Mouse (Mus musculus) splenic B cell, adult 2 months (primary cell): Measurements from ENCODE around the gene Snx7.

Source experiments
- DNase-seq: peaks from one replicate; pipeline ENCODE4 v3.0.0-alpha.2; 2011; ENCODE audit warnings: low read depth, low spot score
- H3K27me3 ChIP-seq: 2 replicates; pipeline ENCODE4 v1.6.1; 2012; ENCODE audit warnings: mild to moderate bottlenecking, low read length, moderate library complexity, mixed read lengths; ENCODE audit not compliant: control insufficient read depth, poor library complexity, insufficient read depth, severe bottlenecking
- H3K36me3 ChIP-seq: 2 replicates; pipeline ENCODE4 v1.6.1; 2012; ENCODE audit warnings: mild to moderate bottlenecking, low read length, moderate library complexity, mixed read lengths; ENCODE audit not compliant: control insufficient read depth, poor library complexity, insufficient read depth, severe bottlenecking

Gene Snx7

GRCm38 (mm10) chr3:117848866-117849265 is 19.9 kb downstream of the Snx7 start:
- H3K27me3 ChIP-seq: no peaks in the 10 kb centered on the region
- H3K36me3 ChIP-seq: no peaks in the 10 kb centered on the region
- DNase-seq: no peak

GRCm38 (mm10) chr3:117842658-117843057 is 26.1 kb downstream of the Snx7 start:
- Histone ChIP-seq H3K36me3 (no peaks in the 10 kb centered on the region), H3K27me3 (no peaks in the 10 kb centered on the region)
- no peak for DNase-seq

GRCm38 (mm10) chr3:117839867-117840545 is 28.7 kb downstream of the Snx7 start:
- H3K36me3 ChIP-seq: no peaks in the 10 kb centered on the region
- no peak for DNase-seq
- no peaks in the 10 kb centered on the region; the same call in 1 of the 2 replicates for H3K27me3 ChIP-seq

GRCm38 (mm10) chr3:117838020-117838419 is 30.7 kb downstream of the Snx7 start:
- no peaks in the 10 kb centered on the region; the same call in 1 of the 2 replicates for H3K27me3 ChIP-seq

GRCm38 (mm10) chr3:117826486-117827200 is 42.1 kb downstream of the Snx7 start:
- Histone ChIP-seq H3K36me3 (no peaks in the 10 kb centered on the region), H3K27me3 (no peaks in the 10 kb centered on the region)
- DNase-seq: no peak

More at GRCm38 (mm10) chr3:117838020-117838419, 30.7 kb downstream of the Snx7 start:
- DNase-seq: no peak
- no peaks in the 10 kb centered on the region for H3K36me3 ChIP-seq

GRCm38 (mm10) chr3:117823218-117823617 is 45.5 kb downstream of the Snx7 start:
- no peaks in the 10 kb centered on the region for H3K27me3 ChIP-seq
- H3K36me3 ChIP-seq: no peaks in the 10 kb centered on the region
- DNase-seq: no peak

- Histone ChIP-seq H3K27me3 (no peaks in the 10 kb centered on the region), H3K36me3 (no peaks in the 10 kb centered on the region)
- DNase-seq: no peak
Measured at GRCm38 (mm10) chr3:117817635-117818034, 51.1 kb downstream of the Snx7 start.

GRCm38 (mm10) chr3:117814218-117814617 is 54.5 kb downstream of the Snx7 start:
- Histone ChIP-seq H3K36me3 (no peaks in the 10 kb centered on the region), H3K27me3 (no peaks in the 10 kb centered on the region)
- DNase-seq: no peak

GRCm38 (mm10) chr3:117812135-117812534 is 56.6 kb downstream of the Snx7 start:
- H3K36me3 ChIP-seq: no peaks in the 10 kb centered on the region
- DNase-seq: no peak
- H3K27me3 ChIP-seq: no peaks in the 10 kb centered on the region

- no peak for DNase-seq
- Histone ChIP-seq H3K36me3 (no peaks in the 10 kb centered on the region), H3K27me3 (no peaks in the 10 kb centered on the region)
Measured at GRCm38 (mm10) chr3:117805782-117806181, 63.0 kb downstream of the Snx7 start.

- Histone ChIP-seq H3K36me3 (no peaks in the 10 kb centered on the region), H3K27me3 (no peaks in the 10 kb centered on the region)
- DNase-seq: no peak
Measured at GRCm38 (mm10) chr3:117794501-117794900, 74.2 kb downstream of the Snx7 start.

GRCm38 (mm10) chr3:117791951-117792350 is 76.8 kb downstream of the Snx7 start:
- Histone ChIP-seq H3K27me3 (no peaks in the 10 kb centered on the region), H3K36me3 (no peaks in the 10 kb centered on the region)
- DNase-seq: no peak

GRCm38 (mm10) chr3:117791273-117791672 is 77.5 kb downstream of the Snx7 start:
- Histone ChIP-seq H3K36me3 (no peaks in the 10 kb centered on the region), H3K27me3 (no peaks in the 10 kb centered on the region)
- DNase-seq: no peak

- no peaks in the 10 kb centered on the region for H3K36me3 ChIP-seq
- no peaks in the 10 kb centered on the region for H3K27me3 ChIP-seq
- DNase-seq: no peak
Measured at GRCm38 (mm10) chr3:117788800-117789693, 79.7 kb downstream of the Snx7 start.

- Histone ChIP-seq H3K27me3 (no peaks in the 10 kb centered on the region), H3K36me3 (no peaks in the 10 kb centered on the region)
Measured at GRCm38 (mm10) chr3:117787247-117787646, 81.5 kb downstream of the Snx7 start.

More at GRCm38 (mm10) chr3:117787247-117787646, 81.5 kb downstream of the Snx7 start:
- no peak for DNase-seq
